Mouse (Mus musculus) layer of hippocampus, postnatal 36 days (tissue): ENCODE data around the gene Mvb12a. TPM values are rescaled to one million over a fixed set of nuclear protein-coding genes. Genes with fewer than 3 reads are reported as not detected.
A peak's percentile ranks its signal among the peaks of the same experiment; 100 is the strongest.
"Not testable (repeated sequence)": the region's sequence is repeated elsewhere in the genome, so short reads cannot be mapped to it uniquely, and the experiment has no call there.

Experiments
- DNase-seq, 2 experiments: peaks; one replicate each; pipeline ENCODE4 v3.0.0; 2022
- total RNA-seq, 2 experiments: library from RNA; stranded (reverse); gene quantifications; 2 replicates each; pipeline ENCODE4 v1.2.3; 2021

The Mvb12a gene
- total RNA-seq, 2 experiments from 2014 or later, result 30.1 to 34.7 TPM

- DNase-seq, result no peak
These were observed 15.4 kb upstream of the Mvb12a start for GRCm38 (mm10) chr8:71527162-71527870.

GRCm38 (mm10) chr8:71528362-71529073, 14.2 kb upstream of the Mvb12a start:
- DNase-seq, result no peak

- not testable (repeated sequence) for DNase-seq
These were observed 11.8 kb upstream of the Mvb12a start for GRCm38 (mm10) chr8:71530735-71531467.

GRCm38 (mm10) chr8:71534263-71534810, 8.4 kb upstream of the Mvb12a start:
- no peak for DNase-seq

GRCm38 (mm10) chr8:71535663-71536062, 7.1 kb upstream of the Mvb12a start:
- DNase-seq, result no peak

- peak in 1 of 2 experiments; percentile 37 for DNase-seq
These were observed 5.5 kb upstream of the Mvb12a start, which contains the start of gene Bst2 for GRCm38 (mm10) chr8:71537028-71537867. TSS of gene Bst2 (minus strand) at chr8:71537456.

- DNase-seq, result no peak
These were observed 1.0 kb downstream of the Mvb12a start for GRCm38 (mm10) chr8:71543755-71544154.

GRCm38 (mm10) chr8:71545053-71545452, 2.3 kb downstream of the Mvb12a start:
- DNase-seq, result no peak

GRCm38 (mm10) chr8:71547590-71547989, 4.9 kb downstream of the Mvb12a start:
- DNase-seq, result no peak

GRCm38 (mm10) chr8:71550754-71551153, 8.0 kb downstream of the Mvb12a start:
- DNase-seq, result no peak

GRCm38 (mm10) chr8:71552770-71553169, 10.0 kb downstream of the Mvb12a start:
- DNase-seq, result no peak

- DNase-seq, result no peak
These were observed 11.3 kb downstream of the Mvb12a start for GRCm38 (mm10) chr8:71554001-71554400.

- no peak for DNase-seq
These were observed 11.9 kb downstream of the Mvb12a start for GRCm38 (mm10) chr8:71554644-71555043.

- no peak for DNase-seq
These were observed 15.6 kb downstream of the Mvb12a start, which contains the start of gene Tmem221 for GRCm38 (mm10) chr8:71558071-71558957. TSS of gene Tmem221 (minus strand) at chr8:71558871.

GRCm38 (mm10) chr8:71558958-71559690, 16.4 kb downstream of the Mvb12a start:
- DNase-seq, result no peak

- no peak for DNase-seq
These were observed 17.3 kb downstream of the Mvb12a start for GRCm38 (mm10) chr8:71560071-71560470.

GRCm38 (mm10) chr8:71560765-71561164, 18.0 kb downstream of the Mvb12a start:
- no peak for DNase-seq

GRCm38 (mm10) chr8:71561401-71561800, 18.7 kb downstream of the Mvb12a start:
- DNase-seq, result peak; percentile 46 to 68

GRCm38 (mm10) chr8:71562751-71563150, 20.0 kb downstream of the Mvb12a start:
- DNase-seq, result peak; percentile 56 to 74

GRCm38 (mm10) chr8:71563992-71564391, 21.3 kb downstream of the Mvb12a start:
- no peak for DNase-seq
